Comparison of ENCODE assay signal across 14 mouse cellular contexts in the genomic region with DNA sequence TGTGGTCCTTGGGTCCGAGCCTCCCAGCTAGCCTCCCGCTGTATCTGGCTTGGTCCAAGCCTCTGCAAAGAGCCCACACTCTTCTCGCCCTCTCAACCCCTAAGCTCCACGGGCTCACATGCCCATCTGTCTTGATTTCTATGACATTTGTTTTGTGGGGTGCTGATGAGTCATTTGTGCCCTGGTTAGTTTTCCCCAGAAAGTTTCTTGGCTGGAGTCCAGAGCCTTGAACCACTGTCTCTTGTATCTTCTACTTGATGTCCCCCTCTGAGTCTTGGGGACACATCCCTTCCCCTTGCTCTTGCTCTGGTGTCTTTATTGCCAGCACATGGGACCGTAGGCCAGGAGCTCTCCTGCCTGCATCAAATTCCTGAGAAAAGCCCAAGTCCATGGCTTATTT. TPM values are rescaled to one million over a fixed set of nuclear protein-coding genes. Genes with fewer than 3 reads are reported as not detected.
DNase-seq lines count a peak whose midpoint lies in the region.
"Had no signal": no experiment of that assay in that cellular context is flagged by ENCODE, and none has a peak within 500 bp of the region (broad histone marks: within the 10 kb centered on the region; RNA-seq: fewer than 3 reads in every experiment).

No protein-coding gene starts in this region.

- peak; percentile 55 for DNase-seq in cerebellum, adult 9-11 months
- no peak for DNase-seq in cerebellum, adult 8-10 months
- peak; percentile 46 for DNase-seq in A20 (ENCODE audit: low read depth, low spot score)
- DNase-seq in NIH3T3 (ENCODE audit: low read depth): peak; percentile 51
- DNase-seq in adrenal gland, postnatal 36 days: peak; percentile 52 to 70
- DNase-seq in kidney, adult 8-10 months: no peak
- DNase-seq in embryo, embryonic 10 days (ENCODE audit: low spot score): no peak
- DNase-seq: gastrocnemius, postnatal 10 days; kidney, adult 11 months; liver, postnatal 0 days; right cerebral cortex, adult 18-20 months; thymus, postnatal 25 days had no signal

RNA-seq across cellular contexts. Expression of gene Rtn4rl1, which starts 6.4 kb away (rescaled TPM):
- total RNA-seq in adrenal gland, postnatal 36 days (2021): 10 to 100 TPM; 37.3 to 53.0 TPM

RNA-seq across cellular contexts. Expression of gene Dph1, which starts 8.9 kb away (rescaled TPM):
- 10 to 100 TPM; 29.8 to 30.6 TPM for total RNA-seq in adrenal gland, postnatal 36 days (2021)

RNA-seq across cellular contexts. Expression of gene Ovca2, which starts 21.3 kb away (rescaled TPM):
- total RNA-seq in adrenal gland, postnatal 36 days (2021): 10 to 100 TPM; 20.7 to 22.4 TPM

RNA-seq across cellular contexts. Expression of gene Hic1, which starts 30.6 kb away (rescaled TPM):
- 1 to 10 TPM; 8.3 to 9.0 TPM for total RNA-seq in adrenal gland, postnatal 36 days (2021)
- total RNA-seq: granulocyte monocyte progenitor cell, adult 5-6 weeks; hematopoietic stem cell, adult 5-6 weeks had no signal

Comparison
In these comparisons a context has a peak if more than half of its experiments do, and no peak if none do; other contexts are left out.
1. DNase-seq: peak in cerebellum, adult 9-11 months (single experiment), A20 (single experiment), NIH3T3 (single experiment) and adrenal gland, postnatal 36 days (2 of 2); none in cerebellum, adult 8-10 months (single experiment), kidney, adult 8-10 months (0 of 2) and embryo, embryonic 10 days (single experiment).